Mouse (Mus musculus) heart, postnatal 4 days (tissue): ENCODE measurements around the gene Scrn3. TPM values are rescaled to one million over a fixed set of nuclear protein-coding genes. Genes with fewer than 3 reads are reported as not detected.

Experiments used
- DNase-seq: peaks from one replicate; pipeline ENCODE4 v3.0.0; 2021
- total RNA-seq, 2 experiments: library from RNA; stranded (reverse); gene quantifications; 2 replicates each; pipeline ENCODE4 v1.2.3; 2021

Scrn3 gene
- total RNA-seq, 2 experiments from 2014 or later: 11.2 to 16.6 TPM

DNA sequence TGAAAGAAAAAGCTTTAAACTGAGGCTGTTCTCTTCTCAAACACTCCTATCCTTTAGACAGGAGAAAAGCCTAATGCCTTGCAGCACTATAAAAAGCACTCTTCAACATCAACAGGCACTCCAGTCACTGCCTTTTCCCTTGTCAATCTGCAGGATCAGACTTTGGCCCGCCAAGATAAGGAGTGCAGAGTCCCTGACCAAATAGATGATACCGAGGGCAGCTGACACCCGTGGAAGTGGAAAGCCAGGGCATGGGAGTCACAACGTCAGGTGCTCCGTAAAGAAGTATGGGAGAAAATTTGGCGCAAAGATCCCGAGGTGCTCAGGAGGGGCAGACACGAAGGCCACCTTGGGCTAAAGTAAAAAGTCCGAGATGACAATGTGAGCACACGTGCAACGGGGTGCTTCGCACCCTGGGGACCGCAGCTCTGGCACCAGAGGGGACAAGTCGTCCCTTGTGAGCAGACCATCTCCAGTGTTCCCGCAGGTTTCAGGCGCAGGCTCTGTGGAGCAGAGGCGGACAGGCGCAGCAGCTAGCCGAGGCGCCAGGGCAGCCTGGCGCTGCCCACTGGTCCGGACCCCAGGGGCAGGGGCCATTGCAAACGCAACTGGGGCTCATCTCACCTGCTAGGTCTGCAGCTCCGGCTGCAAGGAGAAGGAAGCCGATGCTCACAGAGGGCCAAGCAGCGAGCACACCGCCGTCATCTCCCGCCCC lies 73.4 kb downstream of the Scrn3 start:
- no peak for DNase-seq

DNA sequence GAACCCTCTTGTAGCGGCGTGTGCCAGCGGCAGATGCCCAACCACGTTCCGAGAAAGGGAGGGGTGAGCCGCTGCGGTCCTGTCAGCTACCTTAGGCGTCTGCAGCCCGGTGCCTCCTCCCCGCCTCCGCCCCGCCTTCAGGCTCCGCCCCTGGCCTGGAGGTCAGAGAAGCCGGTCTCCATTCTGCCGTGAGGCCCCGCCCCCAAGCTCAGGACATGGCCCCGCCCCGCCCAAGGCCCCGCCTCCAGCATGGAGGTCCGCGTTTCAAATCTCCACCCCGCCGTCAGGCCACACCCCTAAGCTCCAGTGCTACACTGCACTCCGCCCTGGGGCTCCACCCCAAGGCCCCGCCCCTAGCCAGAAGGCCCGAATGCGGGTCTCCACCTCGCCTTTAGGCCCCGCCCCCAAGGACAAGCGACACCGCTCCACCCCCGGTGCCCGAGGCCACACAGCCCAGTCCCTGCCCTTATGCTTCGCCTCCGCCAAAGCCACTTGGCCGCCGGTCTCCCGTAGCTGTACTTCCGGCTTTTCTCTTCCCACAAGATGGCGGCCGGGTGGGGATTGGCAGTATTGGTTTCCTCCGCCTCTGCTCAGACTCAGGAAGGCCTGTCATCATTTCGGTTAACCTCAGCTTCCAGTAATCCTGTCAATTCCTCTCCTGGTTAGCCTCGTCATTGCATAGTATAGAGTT lies 74.1 kb downstream of the Scrn3 start, which contains the start of gene Gpr155:
Gene Gpr155 (minus strand): TSS at position 217 of the 691 bp plus-strand sequence.
- DNase-seq: peak; percentile 100

Other genes starting within 250 kb of the Scrn3 start
- gene Ola1, start 93.7 kb upstream of the Scrn3 start, total RNA-seq: 10 to 100 TPM; 67.3 to 68.2 TPM
- not detected for gene Sp9, start 40.7 kb upstream of the Scrn3 start, total RNA-seq
- 10 to 100 TPM; 10.8 to 11.1 TPM for gene Cir1, start 100 bp downstream of the Scrn3 start, total RNA-seq
- gene Gpr155, start 74.0 kb downstream of the Scrn3 start, total RNA-seq: 1 to 10 TPM; 7.6 TPM
- gene Wipf1, start 217.1 kb downstream of the Scrn3 start, total RNA-seq: 10 to 100 TPM; 19.0 to 20.8 TPM